Mouse (Mus musculus): ENCODE data around the gene Zfp423.

DNA sequence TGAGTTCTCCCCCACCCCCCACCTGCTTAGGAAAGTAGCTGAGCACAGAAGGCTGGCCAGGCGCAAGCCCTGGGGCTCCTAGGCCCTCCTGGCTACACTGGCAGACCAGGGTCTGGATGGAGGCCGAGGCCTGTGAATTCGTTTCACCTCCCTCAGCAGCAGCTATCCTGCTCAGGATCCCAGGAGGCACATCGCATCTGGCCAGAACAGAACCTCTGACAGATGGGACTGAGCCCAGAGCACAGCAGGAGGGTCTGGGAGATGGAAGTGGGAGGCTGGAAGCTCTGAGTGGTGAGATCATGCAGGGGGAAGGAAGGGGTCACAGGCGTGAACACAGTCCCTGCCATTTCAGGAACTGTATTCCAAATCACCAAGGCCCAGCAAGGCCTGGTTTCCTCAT lies 143.3 kb downstream of the Zfp423 start:
- TF ChIP-seq CTCF (conservative IDR thresholded peaks at IDR 0.05; ENCODE audit: low read length): no peak
- TF ChIP-seq POU5F1 (IDR thresholded peaks at IDR 0.05; ENCODE audit: borderline replicate concordance, low read length): no peak
